Mouse (Mus musculus) embryo, embryonic 11.5 days (tissue): ENCODE measurements at regions not wholly inside any gene's neighbourhood (a gene's known extent, or its start where the extent isn't known, plus 50 kb on each side); places are given as distances from the start of the nearest gene placed in this dataset.

Source experiments
- DNase-seq: peaks from one replicate; pipeline ENCODE4 v3.0.0-alpha.2; 2012; ENCODE audit warnings: low read depth, low spot score

DNA sequence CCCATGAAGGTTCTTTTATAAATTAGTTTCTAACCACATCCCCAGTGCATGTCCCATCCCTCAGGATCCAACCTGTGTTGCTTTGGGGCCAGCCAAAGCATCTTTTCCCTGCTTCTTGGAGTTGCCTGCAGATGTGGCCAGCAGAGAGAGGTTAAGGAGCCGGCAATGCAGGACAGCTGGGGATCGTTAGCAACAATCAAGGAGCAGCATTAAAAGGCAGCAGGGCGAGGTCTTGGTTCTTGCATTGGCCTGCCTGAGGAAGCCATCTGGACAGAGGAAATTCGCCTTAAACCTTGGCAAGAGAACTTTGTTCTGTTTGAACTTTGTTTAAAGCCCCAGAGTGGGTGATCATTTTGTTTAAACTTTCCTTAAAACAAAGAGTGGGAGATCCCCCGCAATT is 118.7 kb upstream of the Prdm1 start:
- DNase-seq, result no peak

DNA sequence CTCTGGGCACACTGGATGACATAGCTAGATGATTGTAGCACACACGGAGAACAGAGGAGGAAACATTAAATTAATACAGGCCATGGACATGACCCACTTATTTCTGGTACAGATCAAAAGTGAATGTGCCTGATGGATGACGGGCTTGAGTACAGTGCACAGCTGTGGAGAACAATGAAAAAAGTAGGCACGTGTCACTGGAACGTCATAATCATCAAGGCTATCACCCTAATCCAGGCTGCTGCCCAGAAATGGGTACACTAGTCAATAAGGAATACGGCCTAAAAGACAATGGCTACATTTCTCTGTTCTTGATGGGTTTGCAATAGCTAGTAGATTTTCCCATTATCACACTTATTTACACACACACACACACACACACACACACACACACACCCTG is 118.3 kb upstream of the Prdm1 start:
- no peak for DNase-seq

- DNase-seq, result no peak
Measured at GRCm38 (mm10) chr10:44641616-44642015, 113.3 kb upstream of the Prdm1 start.

- no peak for DNase-seq
Measured at GRCm38 (mm10) chr10:44640620-44641019, 112.3 kb upstream of the Prdm1 start.

- no peak for DNase-seq
Measured at GRCm38 (mm10) chr10:44638678-44639077, 110.4 kb upstream of the Prdm1 start.

GRCm38 (mm10) chr10:44636786-44637185 is 108.5 kb upstream of the Prdm1 start:
- no peak for DNase-seq

GRCm38 (mm10) chr10:44636061-44636460 is 107.8 kb upstream of the Prdm1 start:
- no peak for DNase-seq

GRCm38 (mm10) chr10:44631584-44631983 is 103.3 kb upstream of the Prdm1 start:
- no peak for DNase-seq

DNA sequence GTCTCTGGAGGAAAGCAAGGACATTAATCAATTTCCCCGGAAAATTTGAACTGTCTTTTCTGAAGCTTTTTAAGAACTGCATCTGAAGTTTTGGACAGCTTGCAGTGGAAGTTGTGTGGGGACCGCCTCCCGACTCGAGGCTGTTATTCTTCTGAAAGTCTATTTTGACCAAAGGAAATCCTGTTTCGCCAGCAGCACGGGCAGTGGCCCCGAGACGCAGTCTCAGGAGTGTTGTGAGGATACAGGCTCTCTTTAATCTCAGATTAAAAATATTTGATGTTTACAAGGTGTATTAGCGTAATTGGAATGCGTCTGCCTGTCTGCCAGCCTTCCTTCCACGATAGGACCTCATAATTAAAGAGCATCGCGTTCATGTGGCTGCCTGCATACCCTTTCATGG is 102.2 kb upstream of the Prdm1 start:
- DNase-seq, result no peak

GRCm38 (mm10) chr10:44628387-44628786 is 100.1 kb upstream of the Prdm1 start:
- DNase-seq, result no peak

DNA sequence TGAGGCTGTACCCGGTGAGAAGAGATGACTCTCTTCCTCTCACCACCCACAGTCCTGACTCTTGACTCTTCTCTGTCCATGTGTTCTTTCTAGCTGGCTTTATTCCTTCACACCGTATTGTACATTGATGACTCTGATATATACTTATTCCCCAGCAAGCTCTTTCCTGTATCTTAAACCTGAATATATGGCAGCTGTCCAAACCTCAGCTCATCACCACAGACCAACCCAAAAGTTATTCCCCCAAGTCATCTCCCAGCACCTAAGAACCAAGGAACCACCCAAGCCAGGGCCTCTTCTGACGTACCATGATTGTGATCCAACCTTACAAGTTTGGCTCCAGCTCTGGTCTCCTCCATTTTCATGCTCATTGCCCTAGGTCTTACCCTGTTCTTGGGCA is 99.1 kb upstream of the Prdm1 start:
- DNase-seq, result no peak

- DNase-seq, result no peak
Measured at GRCm38 (mm10) chr10:44625521-44625920, 97.2 kb upstream of the Prdm1 start.

DNA sequence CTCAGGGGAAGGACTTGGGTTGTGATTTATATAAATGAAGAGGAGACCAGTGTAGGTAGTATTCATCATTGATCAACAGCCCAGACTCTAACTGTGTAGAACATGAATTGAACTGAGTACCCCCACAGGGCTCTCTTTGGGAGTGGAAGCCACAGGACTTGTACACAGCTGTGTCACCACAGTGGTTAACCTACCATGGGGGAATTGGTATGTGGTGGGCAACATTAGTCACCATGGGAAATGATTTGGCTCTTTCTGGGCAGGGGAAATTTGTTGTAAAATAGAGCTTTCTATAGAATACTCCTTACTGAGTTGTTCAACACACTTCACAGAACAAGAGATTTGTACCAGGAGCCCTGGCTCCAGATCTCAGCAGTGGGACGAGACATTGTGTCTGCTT is 87.3 kb upstream of the Prdm1 start:
- DNase-seq, result no peak

- no peak for DNase-seq
Measured at GRCm38 (mm10) chr10:44612571-44612970, 84.3 kb upstream of the Prdm1 start.

- no peak for DNase-seq
Measured at GRCm38 (mm10) chr10:44611399-44611798, 83.1 kb upstream of the Prdm1 start.

- no peak for DNase-seq
Measured at GRCm38 (mm10) chr10:44609187-44609586, 80.9 kb upstream of the Prdm1 start.

- DNase-seq, result no peak
Measured at GRCm38 (mm10) chr10:44607334-44607851, 79.1 kb upstream of the Prdm1 start.

DNA sequence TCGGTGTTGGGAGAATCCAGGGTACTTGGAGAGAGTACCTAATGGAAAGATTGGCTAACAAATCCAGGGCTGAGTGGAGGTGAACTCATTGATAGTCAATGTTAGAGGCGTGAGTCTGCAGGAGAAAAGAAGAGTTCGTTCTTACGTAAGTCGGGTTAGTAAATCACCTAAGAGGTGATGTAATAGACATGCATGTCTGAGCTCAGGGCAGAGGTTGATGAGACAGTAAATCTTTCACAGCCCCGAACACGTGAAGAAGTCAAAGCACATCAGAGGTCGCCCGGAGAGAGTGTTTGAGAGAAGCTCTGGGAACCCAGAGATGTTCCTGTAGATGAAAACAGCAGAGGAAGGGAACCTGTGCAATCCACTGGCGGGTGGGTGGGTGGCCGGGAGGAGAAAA is 76.2 kb upstream of the Prdm1 start:
- no peak for DNase-seq

DNA sequence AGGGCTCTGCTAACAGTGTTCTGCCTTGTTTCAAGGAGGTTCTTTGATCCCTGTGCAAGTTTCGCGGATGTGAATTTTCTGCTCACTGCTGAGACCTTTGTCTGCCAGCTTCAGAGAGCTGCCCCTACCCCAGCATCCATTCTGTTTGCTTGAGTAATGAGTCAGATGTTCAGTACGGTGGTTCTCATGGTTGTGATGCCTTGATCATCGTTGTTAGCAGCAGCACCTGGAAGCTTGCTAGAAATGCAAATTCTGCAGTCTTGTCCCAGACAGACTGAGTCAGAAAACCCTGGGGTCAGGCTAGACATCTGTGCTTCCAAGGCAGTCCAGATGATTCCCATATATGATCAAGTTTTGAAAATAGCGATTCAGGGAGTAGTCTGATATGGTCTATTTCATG is 75.2 kb upstream of the Prdm1 start:
- DNase-seq, result no peak

- no peak for DNase-seq
Measured at GRCm38 (mm10) chr10:44601550-44601949, 73.2 kb upstream of the Prdm1 start.

DNA sequence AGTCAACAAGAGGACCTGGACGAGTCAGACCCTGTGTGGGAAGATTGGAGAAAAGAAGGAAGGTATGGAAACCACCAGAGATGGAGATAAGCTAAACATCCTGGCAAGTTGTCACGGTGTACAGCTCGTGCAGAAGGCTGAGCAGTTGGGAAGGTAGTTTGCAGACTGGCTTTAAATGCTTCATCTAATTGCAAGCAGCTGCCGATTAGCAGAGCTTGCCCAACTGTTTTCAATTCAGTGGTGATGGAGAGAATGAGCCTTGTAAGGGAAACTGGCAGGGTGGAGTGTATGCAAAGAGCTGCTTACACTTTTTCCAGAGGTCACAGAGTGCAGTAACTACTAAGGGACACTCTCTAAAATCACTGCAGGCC is 71.6 kb upstream of the Prdm1 start:
- peak; percentile 11 for DNase-seq

- no peak for DNase-seq
Measured at GRCm38 (mm10) chr10:44599331-44599963, 71.1 kb upstream of the Prdm1 start.

- DNase-seq, result no peak
Measured at GRCm38 (mm10) chr10:44598615-44599014, 70.3 kb upstream of the Prdm1 start.

DNA sequence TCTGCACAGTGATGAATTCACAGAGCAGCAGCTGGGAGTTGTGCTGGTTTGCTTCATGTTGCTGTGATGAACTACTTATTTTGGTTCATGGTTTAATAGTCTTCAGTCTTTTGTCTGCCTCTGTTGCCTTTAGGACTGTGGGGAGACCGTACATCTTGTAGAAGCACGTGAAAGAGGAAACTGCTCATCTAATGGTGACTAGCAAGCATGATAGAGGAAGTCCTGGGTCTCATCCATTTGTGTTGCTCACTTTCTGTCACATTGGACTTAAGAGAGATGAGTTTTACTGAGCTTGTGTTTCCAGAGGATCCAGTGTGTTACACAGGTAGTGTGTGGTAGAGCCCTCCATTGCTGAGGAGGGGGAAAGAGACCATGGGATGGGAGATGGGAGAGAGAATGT is 67.6 kb upstream of the Prdm1 start:
- no peak for DNase-seq
